Mouse (Mus musculus): ENCODE data around the gene Cnrip1.

Cnrip1 gene

GRCm38 (mm10) chr11:17107359-17107758 is 56.0 kb downstream of the Cnrip1 start:
- peak in 1 of 2 experiments; percentile 24 for DNase-seq (ENCODE audit: low spot score in 2 of 2)

GRCm38 (mm10) chr11:17112419-17113090 is 61.2 kb downstream of the Cnrip1 start:
- DNase-seq (ENCODE audit: low spot score in 2 of 2) = no peak

GRCm38 (mm10) chr11:17126418-17126817 is 75.0 kb downstream of the Cnrip1 start:
- DNase-seq (ENCODE audit: low spot score in 2 of 2) = no peak

All from right cerebral cortex, adult 2 months (tissue).